Mouse (Mus musculus): ENCODE data around the gene Fhl1.

- TF ChIP-seq CTCF (IDR thresholded peaks at IDR 0.05; ENCODE audit: extremely low read depth, insufficient read length, insufficient replicate concordance, low read depth, low read length): no peak
- TF ChIP-seq POLR2A (IDR thresholded peaks at IDR 0.05; ENCODE audit: low read depth, low read length): no peak
These were observed 6.4 kb downstream of the Fhl1 start for GRCm38 (mm10) chrX:56737848-56738554.

Measured in small intestine, adult 2 months (tissue).